Mouse (Mus musculus) left cerebral cortex, postnatal 25 days (tissue): Measurements from ENCODE around the gene Eef1akmt4. TPM values are rescaled to one million over a fixed set of nuclear protein-coding genes. Genes with fewer than 3 reads are reported as not detected.
"Not testable (repeated sequence)": the region's sequence is repeated elsewhere in the genome, so short reads cannot be mapped to it uniquely, and the experiment has no call there.

ENCODE experiments used
- DNase-seq, 2 experiments: peaks; one replicate each; pipeline ENCODE4 v3.0.0; 2022; ENCODE audit warnings: low spot score in 2 of 2, mixed read lengths in 1 of 2
- intact Hi-C: fragments of 180-260 bp; cut with DNase I; formaldehyde crosslinking; loops from one replicate; pipeline ENCODE4 v1.15.1; 2025
- microRNA-seq, 2 experiments: library from miRNA; unstranded; fragments of <30 nt; microRNA quantifications; one replicate each; pipeline ENCODE4 v1.2.0; 2022
- total RNA-seq, 2 experiments: library from RNA; stranded (reverse); gene quantifications; 2 replicates each; pipeline ENCODE4 v1.2.3; 2021

The Eef1akmt4 gene
- total RNA-seq, 2 experiments from 2014 or later, result 1.8 to 2.7 TPM

DNA sequence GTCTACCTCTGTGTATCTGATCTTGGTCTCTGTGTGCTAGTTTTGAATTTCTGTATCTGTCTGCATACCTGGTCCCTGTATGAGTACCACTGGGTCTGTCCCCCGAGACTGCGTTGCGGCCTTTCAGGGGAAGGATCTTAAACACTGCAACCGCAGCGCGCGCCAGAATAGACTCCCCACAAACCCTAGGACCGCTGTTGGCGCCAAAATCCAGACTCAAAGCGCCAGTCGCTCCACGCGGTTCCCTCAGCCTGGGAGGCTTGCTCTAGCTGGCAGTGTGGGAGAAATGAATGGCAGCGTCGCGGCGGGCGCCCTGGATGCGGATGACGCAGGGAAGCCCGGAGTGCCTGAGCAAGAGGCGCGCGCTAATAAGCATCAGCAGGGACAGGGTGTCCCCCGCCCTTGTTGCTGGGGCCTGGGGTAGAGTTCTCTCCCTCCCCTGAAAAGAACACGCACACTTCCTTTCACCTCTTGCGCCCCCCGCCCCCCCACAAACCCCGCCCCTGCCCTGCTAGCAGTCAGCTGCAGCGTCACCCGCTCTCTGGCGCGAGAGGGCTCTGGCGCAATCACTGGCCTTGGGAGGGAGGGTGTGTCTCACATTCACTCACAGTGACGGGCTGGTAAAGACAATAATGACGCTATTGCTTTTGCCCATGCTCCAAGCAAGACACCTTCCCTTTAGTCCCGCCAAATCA, 10.7 kb downstream of the Eef1akmt4 start:
- intact Hi-C loops, result no loop called here
- peak; percentile 73 to 76 for DNase-seq

DNA sequence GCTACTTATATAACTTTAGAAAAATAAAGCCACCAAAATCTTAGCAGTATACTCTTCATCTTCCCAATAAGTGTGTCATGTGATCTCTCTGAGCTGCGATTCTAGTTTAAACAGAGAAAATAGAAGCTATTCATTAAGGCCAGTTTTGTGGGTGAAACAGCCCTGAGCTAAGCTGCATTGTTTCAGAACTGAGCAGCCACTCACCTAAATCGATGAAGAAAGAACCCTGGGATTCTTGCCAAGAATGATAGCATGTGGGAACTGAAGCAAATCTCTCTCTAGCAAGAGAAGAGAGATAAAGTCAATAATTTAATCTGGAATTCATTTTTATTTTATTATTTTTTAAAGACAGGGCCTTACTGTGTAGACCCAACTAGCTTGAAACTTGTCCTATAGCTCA, 11.8 kb downstream of the Eef1akmt4 start:
- no peak for DNase-seq
- intact Hi-C loops, result no loop called here

DNA sequence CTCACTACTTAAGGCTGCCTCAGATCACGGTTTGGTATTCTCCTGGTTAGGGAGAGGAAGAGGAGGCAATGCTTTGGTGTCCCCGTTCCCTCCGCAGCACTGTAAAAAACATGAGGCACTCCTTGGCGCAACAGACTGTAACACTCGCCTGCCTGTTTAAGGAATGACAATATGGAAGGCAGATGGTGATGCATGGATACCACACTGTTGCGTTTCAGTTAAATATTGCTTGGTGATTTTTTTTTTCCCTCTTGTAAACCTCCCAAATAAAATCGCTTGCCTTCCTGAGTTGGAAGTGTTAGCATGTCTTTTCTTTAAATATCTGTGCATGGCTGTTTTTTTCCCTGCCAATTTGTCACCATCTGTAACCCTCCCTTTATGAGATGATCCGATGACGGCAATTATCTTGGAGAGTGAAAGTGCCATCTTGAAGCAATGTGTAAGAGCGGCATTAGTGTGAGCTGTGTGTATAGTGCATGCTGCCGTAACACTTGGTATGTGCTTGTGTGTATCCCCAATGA, 17.5 kb downstream of the Eef1akmt4 start:
- DNase-seq, result peak; percentile 53 to 90
- intact Hi-C loops, result no loop called here

DNA sequence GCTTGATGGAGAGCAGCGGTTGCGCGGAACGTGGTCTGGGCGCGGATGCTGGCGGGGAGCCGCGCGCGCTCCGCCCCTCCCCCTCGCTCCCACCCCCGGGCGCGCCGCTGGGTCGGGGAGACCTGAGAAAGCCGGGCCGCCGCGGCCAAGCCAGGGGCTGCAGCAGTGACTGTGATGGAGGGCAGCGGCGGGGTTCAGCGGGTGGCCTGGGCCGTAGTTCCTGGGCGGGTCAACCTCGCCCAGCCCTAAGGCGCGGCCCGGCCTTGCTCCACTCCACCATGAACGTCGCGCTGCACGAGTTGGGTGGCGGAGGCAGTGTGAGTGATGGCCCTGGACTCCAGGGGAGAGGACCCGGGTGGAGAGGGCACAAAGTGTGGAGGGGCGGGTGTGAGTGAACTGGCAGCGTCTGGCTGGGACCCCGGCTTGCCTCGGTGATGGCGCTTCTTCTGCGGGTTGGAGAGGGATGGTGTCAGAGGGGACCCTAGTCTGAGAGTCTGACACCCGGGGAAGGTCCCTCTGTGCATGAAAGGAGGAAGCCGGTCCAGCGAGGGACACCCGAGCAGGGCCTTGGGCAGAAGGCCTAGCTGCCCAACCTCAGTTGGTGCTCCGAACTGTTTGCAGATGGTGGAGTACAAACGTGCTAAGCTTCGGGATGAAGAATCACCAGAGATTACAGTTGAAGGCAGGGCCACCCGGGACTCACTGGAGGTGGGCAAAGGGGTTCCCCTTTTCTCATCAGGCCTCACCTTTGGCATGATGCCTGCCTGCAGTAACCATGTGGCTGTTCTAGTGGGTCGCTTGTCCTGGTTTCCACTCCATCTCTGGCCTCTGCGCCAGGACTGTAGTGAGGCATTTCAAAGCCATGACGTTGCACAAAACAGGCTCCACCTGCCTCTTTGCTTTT, 18.6 kb downstream of the Eef1akmt4 start, which contains the start of gene Ece2:
TSS of gene Ece2 (plus strand) at position 98 of the 904 bp plus-strand sequence.
- peak; percentile 13 to 35 for DNase-seq
- intact Hi-C loops, result no loop called here

GRCm38 (mm10) chr16:20637410-20637809, 26.0 kb downstream of the Eef1akmt4 start:
- intact Hi-C loops, result no loop called here

DNA sequence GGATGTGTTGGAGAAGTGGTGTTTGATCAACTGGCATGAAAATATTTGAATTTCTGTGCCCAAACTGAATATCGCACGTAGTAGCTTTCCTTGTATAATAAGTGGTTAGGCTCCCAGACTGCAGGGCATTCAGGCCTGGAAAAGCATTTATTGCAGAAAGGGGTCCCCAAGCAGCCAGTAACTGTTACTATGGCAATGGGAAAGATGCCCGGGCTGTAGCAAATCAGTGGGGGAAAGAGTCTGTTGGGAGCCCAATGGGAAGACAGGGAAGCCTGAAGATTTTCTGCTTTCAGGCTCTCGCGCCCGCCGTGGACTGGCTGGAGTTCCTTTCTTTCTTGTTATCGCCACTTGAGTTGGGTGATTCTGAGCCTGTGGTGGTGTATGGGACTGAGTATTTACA, 27.0 kb downstream of the Eef1akmt4 start:
- intact Hi-C loops, result no loop called here

More at GRCm38 (mm10) chr16:20637410-20637809, 26.0 kb downstream of the Eef1akmt4 start:
- DNase-seq, result no peak

DNA sequence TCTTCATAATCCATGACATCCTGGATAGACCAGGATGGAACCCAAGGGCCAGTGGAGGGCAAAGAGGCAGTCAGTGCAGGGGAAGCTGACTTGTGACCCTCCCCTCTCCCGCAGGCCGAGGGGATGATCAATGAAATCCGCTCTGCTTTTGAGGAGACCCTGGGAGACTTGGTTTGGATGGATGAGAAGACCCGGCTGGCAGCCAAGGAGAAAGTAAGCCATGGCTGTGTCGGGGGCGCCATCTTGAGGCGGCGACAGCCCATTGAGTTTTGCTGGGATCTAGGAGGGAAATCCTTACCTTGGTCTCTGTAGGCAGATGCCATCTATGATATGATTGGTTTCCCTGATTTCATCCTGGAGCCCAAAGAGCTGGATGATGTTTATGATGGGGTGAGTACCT, 30.8 kb downstream of the Eef1akmt4 start:
- intact Hi-C loops, result loop anchor here (5.0 kb wide), 2 partner anchors 75 to 125 kb away; partner anchors contain the start of gene Dvl3
- peak; percentile 78 to 87 for DNase-seq

More for the DNA sequence above, 27.0 kb downstream of the Eef1akmt4 start:
- peak; percentile 38 to 56 for DNase-seq

DNA sequence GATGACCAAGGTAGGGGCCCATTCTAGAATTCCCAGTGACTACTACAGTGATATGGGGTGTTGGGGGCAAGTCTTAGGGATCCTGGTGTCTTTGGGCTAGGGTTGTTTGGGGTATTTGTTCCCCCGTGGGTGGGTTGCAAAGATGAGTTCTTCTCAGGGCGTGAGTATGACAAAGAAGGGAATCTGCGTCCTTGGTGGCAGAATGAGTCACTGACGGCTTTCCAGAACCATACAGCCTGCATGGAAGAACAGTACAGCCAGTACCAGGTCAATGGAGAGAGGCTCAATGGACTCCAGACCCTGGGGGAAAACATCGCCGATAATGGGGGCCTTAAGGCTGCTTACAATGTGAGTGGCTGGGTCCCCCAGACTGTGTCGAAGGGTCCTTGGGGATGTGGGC, 32.5 kb downstream of the Eef1akmt4 start:
- intact Hi-C loops, result loop anchor here (5.0 kb wide), 2 partner anchors 77 to 127 kb away; partner anchors contain the start of gene Dvl3
- no peak for DNase-seq

DNA sequence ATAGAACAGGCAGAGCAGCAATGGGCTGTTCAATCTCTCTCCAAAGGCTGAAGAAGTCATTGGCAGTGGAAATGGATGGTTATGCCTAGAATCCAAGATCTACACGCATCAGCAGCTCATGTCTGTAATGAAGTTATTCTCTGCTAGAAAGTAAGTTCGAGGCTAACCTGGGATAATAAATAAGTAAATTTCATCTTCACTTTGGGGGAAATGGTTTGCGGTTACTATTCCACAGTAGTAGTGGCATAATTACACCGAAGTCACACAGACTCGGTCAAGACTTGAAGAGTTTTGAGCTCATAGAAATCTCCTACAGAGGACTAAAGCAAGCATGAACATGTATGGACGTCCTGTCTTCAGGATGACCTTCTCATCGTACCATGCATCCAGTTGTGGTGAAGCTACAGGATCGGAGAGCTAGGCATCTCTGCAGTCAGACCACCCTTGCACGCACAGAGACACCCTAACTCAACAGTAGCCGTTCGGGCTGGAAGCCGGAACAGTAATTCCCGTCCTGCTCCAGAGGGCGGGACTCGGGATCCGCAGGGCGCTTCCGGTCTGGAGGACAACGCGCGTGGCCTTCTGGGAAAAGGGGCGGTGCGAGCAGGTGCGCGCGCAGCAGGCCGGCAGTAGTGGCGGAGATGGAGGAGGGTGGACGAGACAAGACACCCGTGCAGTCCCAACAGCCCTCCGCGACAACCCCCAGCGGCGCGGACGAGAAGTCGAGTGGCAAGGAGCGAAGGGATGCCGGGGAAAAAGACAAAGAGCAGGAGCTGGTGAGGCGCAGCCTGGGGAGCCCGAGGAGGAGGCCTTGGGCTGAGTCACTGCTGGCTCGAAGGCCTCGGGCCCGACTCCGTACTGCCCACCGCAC, 39.9 kb downstream of the Eef1akmt4 start, which contains the start of gene Psmd2:
TSS of gene Psmd2 (plus strand) at position 577 of the 871 bp plus-strand sequence.
- peak; percentile 96 to 97 for DNase-seq
- intact Hi-C loops, result loop anchor here (1.0 to 5.0 kb wide), 3 partner anchors 41 to 153 kb away; partner anchors contain the start of genes Alg3, Ap2m1, Eef1akmt4 and Eif2b5

DNA sequence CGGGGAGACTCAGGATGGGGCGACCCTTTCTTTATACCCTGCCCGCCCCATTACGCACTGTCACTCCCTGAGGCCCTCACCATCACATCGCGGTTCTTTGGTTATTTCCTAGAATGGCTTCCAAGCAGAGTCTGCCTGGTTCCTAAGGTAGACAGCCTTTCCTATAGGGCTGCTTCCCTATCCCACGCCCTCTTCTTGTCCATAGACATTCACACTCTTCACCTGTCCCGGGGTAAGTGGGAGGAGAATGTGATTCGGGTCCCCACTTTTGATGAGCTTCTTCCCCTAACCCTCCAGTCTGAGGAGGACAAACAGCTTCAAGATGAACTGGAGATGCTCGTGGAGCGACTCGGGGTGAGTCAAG, 40.5 kb downstream of the Eef1akmt4 start:
- intact Hi-C loops, result loop anchor here (1.0 to 5.0 kb wide), 3 partner anchors 41 to 154 kb away; partner anchors contain the start of genes Alg3, Ap2m1, Eef1akmt4 and Eif2b5
- no peak for DNase-seq

DNA sequence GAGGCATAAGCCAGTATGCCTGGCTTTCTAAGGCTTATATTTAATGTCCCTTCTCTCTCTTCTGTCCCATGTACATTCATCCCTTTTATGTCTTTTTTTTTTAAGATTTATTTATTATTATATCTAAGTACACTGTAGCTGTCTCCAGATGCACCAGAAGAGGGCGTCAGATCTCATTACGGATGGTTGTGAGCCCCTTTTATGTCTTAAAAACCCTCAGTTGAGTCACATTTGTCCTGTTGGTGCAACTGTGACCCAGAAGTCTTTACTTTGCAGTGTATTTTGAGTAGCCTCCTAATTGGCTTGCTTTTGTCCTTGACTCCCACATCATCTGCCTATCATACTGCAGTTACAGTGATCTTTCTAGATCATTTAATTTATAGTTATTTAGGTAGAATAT, 41.9 kb downstream of the Eef1akmt4 start:
- DNase-seq, result no peak
- intact Hi-C loops, result loop anchor here (5.0 kb wide), 1 partner anchor 116 kb away; the partner anchor contains the start of gene Ap2m1

DNA sequence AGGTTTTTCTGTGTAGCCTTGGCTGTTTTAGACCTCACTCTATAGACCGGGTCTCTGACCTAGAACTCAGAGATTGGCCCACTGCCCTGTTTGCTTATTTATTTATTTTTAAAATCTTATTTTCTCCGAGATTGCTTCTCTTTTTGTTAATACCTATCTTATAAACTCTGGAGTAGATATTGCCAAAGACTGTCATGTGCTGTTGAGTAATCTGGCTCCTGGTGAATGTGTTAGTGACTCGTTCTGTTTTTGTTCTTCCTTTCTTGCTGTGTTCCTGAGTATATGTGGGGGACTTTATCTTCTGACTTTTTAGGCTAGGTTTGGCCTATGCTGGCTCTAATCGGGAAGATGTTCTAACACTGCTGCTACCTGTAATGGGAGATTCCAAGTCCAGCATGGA, 46.3 kb downstream of the Eef1akmt4 start:
- intact Hi-C loops, result no loop called here
- DNase-seq, result no peak

DNA sequence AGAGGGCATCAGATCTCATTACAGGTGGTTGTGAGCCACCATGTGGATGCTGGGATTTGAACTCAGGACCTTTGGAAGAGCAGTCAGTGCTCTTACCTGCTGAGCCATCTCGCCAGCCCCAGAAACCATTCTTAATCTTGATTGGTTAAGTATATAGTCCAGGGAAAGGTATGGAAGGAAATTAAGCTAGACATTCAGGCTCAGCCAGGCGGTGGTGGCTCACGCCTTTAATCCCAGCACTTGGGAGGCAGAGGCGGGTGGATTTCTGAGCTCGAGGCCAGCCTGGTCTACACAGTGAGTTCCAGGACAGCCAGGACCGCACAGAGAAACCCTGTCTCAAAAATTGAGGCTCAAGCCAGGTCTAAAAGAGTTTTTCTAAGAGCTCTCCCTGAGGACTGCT, 56.6 kb downstream of the Eef1akmt4 start, which contains the start of gene Eif4g1:
TSS of gene Eif4g1 (plus strand) at position 301 of the 400 bp plus-strand sequence.
- DNase-seq, intact Hi-C loops: not testable (repeated sequence)

Small RNAs within 50 kb of the gene (microRNA-seq; reads per million reads assigned to microRNA genes)
- 403 to 620 reads per million in 2 experiments for gene Mir1224

Other genes starting within 250 kb of the Eef1akmt4 start
- gene Abcc5, start 185.2 kb upstream of the Eef1akmt4 start, total RNA-seq, result 100 to 1,000 TPM; 209 to 242 TPM
- gene Eif2b5, start 112.8 kb upstream of the Eef1akmt4 start, total RNA-seq, result 10 to 100 TPM; 60.8 to 61.7 TPM
- gene Dvl3, start 94.6 kb upstream of the Eef1akmt4 start, total RNA-seq, result 10 to 100 TPM; 70.9 to 72.1 TPM
- gene Ap2m1, start 76.1 kb upstream of the Eef1akmt4 start, total RNA-seq, result 100 to 1,000 TPM; 900 to 913 TPM
- gene Abcf3, start 63.0 kb upstream of the Eef1akmt4 start, total RNA-seq, result 10 to 100 TPM; 82.5 to 91.4 TPM
- 10 to 100 TPM; 49.0 to 58.2 TPM for gene Vwa5b2, start 22.1 kb upstream of the Eef1akmt4 start, total RNA-seq
- not detected for gene Gm49333, start within 50 bp of the Eef1akmt4 start, total RNA-seq
- gene Alg3, start 142 bp downstream of the Eef1akmt4 start, total RNA-seq, result 10 to 100 TPM; 12.9 to 14.4 TPM
- 100 to 1,000 TPM; 151 to 168 TPM for gene Camk2n2, start 9.7 kb downstream of the Eef1akmt4 start, total RNA-seq
- 10 to 100 TPM; 21.5 to 26.8 TPM for gene Ece2, start 18.2 kb downstream of the Eef1akmt4 start, total RNA-seq
- 100 to 1,000 TPM; 230 to 231 TPM for gene Psmd2, start 40.1 kb downstream of the Eef1akmt4 start, total RNA-seq
- 100 to 1,000 TPM; 279 to 287 TPM for gene Eif4g1, start 56.7 kb downstream of the Eef1akmt4 start, total RNA-seq
- gene Fam131a, start 81.6 kb downstream of the Eef1akmt4 start, total RNA-seq, result 100 to 1,000 TPM; 319 to 375 TPM
- 10 to 100 TPM; 23.0 to 23.6 TPM for gene Polr2h, start 106.1 kb downstream of the Eef1akmt4 start, total RNA-seq
- gene Clcn2, start 106.2 kb downstream of the Eef1akmt4 start, total RNA-seq, result 10 to 100 TPM; 58.7 to 60.9 TPM
- gene Chrd, start 121.5 kb downstream of the Eef1akmt4 start, total RNA-seq, result 10 to 100 TPM; 31.1 to 40.6 TPM
- 1 to 10 TPM; 4.6 to 4.7 TPM for gene Thpo, start 122.9 kb downstream of the Eef1akmt4 start, total RNA-seq